Mouse (Mus musculus) limb, embryonic 12.5 days (tissue): ENCODE data around the gene Ap2a2. TPM values are rescaled to one million over a fixed set of nuclear protein-coding genes. Genes with fewer than 3 reads are reported as not detected.

Experiments used
- ATAC-seq: fragments of 200-750 bp; cut with Nextera tagmentation; 2 replicates; pipeline ENCODE4 v1.8.0; 2017; ENCODE audit warnings: low read depth, moderate TSS enrichment; ENCODE audit not compliant: insufficient number of reproducible peaks, insufficient read depth, low FRiP score, low TSS enrichment
- H3K27ac ChIP-seq: fragments of 300-500 bp; sonication (generic); 2 replicates; pipeline ENCODE4 v1.5.1; 2016; ENCODE audit warnings: mild to moderate bottlenecking, moderate library complexity
- H3K27me3 ChIP-seq: fragments of 300-500 bp; sonication (generic); 2 replicates; pipeline ENCODE4 v1.6.1; 2016; ENCODE audit warnings: mild to moderate bottlenecking, moderate library complexity
- H3K36me3 ChIP-seq: fragments of 300-500 bp; sonication (generic); 2 replicates; pipeline ENCODE4 v1.6.1; 2016; ENCODE audit warnings: mild to moderate bottlenecking, moderate library complexity
- H3K4me1 ChIP-seq: fragments of 300-500 bp; sonication (generic); replicated peaks from 2 replicates; pipeline ENCODE4 v1.6.1; 2016
- H3K4me2 ChIP-seq: fragments of 300-500 bp; sonication (generic); 2 replicates; pipeline ENCODE4 v1.6.1; 2016; ENCODE audit warnings: mild to moderate bottlenecking, moderate library complexity
- H3K4me3 ChIP-seq: fragments of 300-500 bp; sonication (generic); replicated peaks from 2 replicates; pipeline ENCODE4 v1.5.1; 2016; ENCODE audit warnings: mild to moderate bottlenecking
- H3K9ac ChIP-seq: fragments of 300-500 bp; sonication (generic); replicated peaks from 2 replicates; pipeline ENCODE4 v1.6.1; 2016; ENCODE audit warnings: mild to moderate bottlenecking, moderate library complexity
- H3K9me3 ChIP-seq: fragments of 300-500 bp; sonication (generic); 2 replicates; pipeline ENCODE4 v1.6.1; 2016; ENCODE audit warnings: mild to moderate bottlenecking, moderate library complexity
- WGBS: fragments of 180-500 bp; shearing (Covaris S2); methylation state at CpG from one replicate; pipeline ENCODE4 v1.1.7; 2016; 5-methylcytosine and 5-hydroxymethylcytosine counted together
- polyA plus RNA-seq: library from polyadenylated mRNA; unstranded; fragments of >200 nt; fragmentation: Nextera tagmentation; extraction: Ambion mirVana; gene quantifications from 2 replicates; pipeline ENCODE4 v1.2.1, GENCODE M21; 2016

The Ap2a2 gene
- polyA plus RNA-seq, 1 experiment from 2014 or later, result 93.3 TPM

- ATAC-seq, result peak; percentile 23
- H3K9me3 ChIP-seq, result no peaks in the 10 kb centered on the region
- H3K36me3 ChIP-seq, result peaks cover 11% of the 10 kb centered on the region; the same call in 1 of the 2 replicates
- H3K9ac ChIP-seq, result peak overlapping the region; percentile 94
- peaks cover 26% of the 10 kb centered on the region for H3K4me1 ChIP-seq
- H3K4me3 ChIP-seq, result peak overlapping the region; percentile 96
- peak overlapping the region; percentile 80 for H3K27ac ChIP-seq
- WGBS, result under 1% methylated on average over 33 of the region's 33 CpGs
- H3K4me2 ChIP-seq, result peak overlapping the region; percentile 78
- no peaks in the 10 kb centered on the region for H3K27me3 ChIP-seq
Measured at GRCm38 (mm10) chr7:141562421-141562851, 463 bp downstream of the Ap2a2 start.

- peaks cover 11% of the 10 kb centered on the region; the same call in 1 of the 2 replicates for H3K36me3 ChIP-seq
- H3K27me3 ChIP-seq, result no peaks in the 10 kb centered on the region
- H3K9me3 ChIP-seq, result no peaks in the 10 kb centered on the region
- no peak overlapping the region; the same call in 1 of the 2 replicates for H3K27ac ChIP-seq
- H3K9ac ChIP-seq, result peak overlapping the region; percentile 94
- H3K4me2 ChIP-seq, result peak overlapping the region; percentile 78
- H3K4me1 ChIP-seq, result peaks cover 26% of the 10 kb centered on the region
- under 1% methylated on average over 21 of the region's 21 CpGs for WGBS
- H3K4me3 ChIP-seq, result peak overlapping the region; percentile 96
- no peak for ATAC-seq
Measured at GRCm38 (mm10) chr7:141562852-141563427, 967 bp downstream of the Ap2a2 start.

DNA sequence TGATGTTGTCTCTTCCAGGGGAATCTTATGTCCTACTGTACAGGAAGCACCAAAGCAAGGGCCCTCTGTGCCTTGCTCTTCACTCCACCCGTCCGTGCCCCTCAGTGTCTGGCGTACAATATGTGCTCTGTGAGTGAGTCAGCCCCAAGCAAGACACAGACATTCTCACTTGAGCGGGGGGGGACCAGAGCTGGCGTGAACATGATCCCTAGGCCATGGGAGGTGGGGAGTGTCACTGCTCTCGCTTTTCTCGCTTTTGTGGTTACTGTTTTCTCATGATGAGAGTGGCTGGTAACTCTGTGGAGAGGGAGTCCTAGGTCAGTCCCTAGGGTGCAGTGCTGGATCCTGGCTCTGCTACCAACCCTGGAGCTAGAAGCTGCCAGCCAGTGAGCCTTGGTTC lies 2.6 kb downstream of the Ap2a2 start:
- H3K9me3 ChIP-seq, result no peaks in the 10 kb centered on the region
- 71% methylated on average over 7 of the region's 7 CpGs for WGBS
- peaks cover 11% of the 10 kb centered on the region; the same call in 1 of the 2 replicates for H3K36me3 ChIP-seq
- H3K4me3 ChIP-seq, result no peak overlapping the region
- peaks cover 26% of the 10 kb centered on the region for H3K4me1 ChIP-seq
- ATAC-seq, result no peak
- 0 out of 2 replicates have a peak overlapping the region, but pooled peaks have one; percentile 6 for H3K4me2 ChIP-seq
- H3K27me3 ChIP-seq, result no peaks in the 10 kb centered on the region
- no peak overlapping the region for H3K27ac ChIP-seq
- H3K9ac ChIP-seq, result 0 out of 2 replicates have a peak overlapping the region, but pooled peaks have one; percentile 23

- Histone ChIP-seq H3K9ac (no peak overlapping the region), H3K27ac (no peak overlapping the region), H3K4me1 (peaks cover 21% of the 10 kb centered on the region), H3K9me3 (no peaks in the 10 kb centered on the region), H3K36me3 (peaks cover 15% of the 10 kb centered on the region; the same call in 1 of the 2 replicates), H3K27me3 (no peaks in the 10 kb centered on the region), H3K4me3 (no peak overlapping the region), H3K4me2 (no peak overlapping the region)
- 80% methylated on average over 7 of the region's 7 CpGs for WGBS
- no peak for ATAC-seq
Measured at GRCm38 (mm10) chr7:141566587-141566986, 4.6 kb downstream of the Ap2a2 start.

- ATAC-seq, result no peak
- peaks cover 7% of the 10 kb centered on the region for H3K4me1 ChIP-seq
- no peak overlapping the region for H3K4me3 ChIP-seq
- H3K36me3 ChIP-seq, result peaks cover 15% of the 10 kb centered on the region; the same call in 1 of the 2 replicates
- no peak overlapping the region for H3K9ac ChIP-seq
- H3K4me2 ChIP-seq, result no peak overlapping the region
- WGBS, result 87% methylated on average over 9 of the region's 9 CpGs
- H3K9me3 ChIP-seq, result no peaks in the 10 kb centered on the region
- no peaks in the 10 kb centered on the region for H3K27me3 ChIP-seq
- no peak overlapping the region for H3K27ac ChIP-seq
Measured at GRCm38 (mm10) chr7:141569283-141569803, 7.4 kb downstream of the Ap2a2 start.

DNA sequence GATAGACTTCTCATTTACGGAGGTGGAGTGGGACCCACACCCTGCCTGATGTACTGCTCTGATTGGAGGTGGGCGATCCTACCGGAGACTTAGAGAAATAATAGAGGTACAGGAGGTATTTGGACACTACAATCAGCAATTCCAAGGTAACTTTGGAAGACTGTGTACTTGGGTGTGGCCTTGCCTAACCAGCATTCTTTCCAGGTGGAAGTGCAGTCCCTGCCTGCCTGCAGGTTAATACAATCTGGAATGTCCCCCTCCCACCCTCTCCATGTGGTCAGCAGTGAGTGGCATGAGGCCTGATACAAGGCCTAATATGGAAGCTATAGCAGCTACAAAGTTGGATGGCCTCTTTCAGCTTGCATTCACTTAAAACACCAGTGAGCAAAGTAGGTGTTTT lies 7.9 kb downstream of the Ap2a2 start:
- 96% methylated on average over 3 of the region's 3 CpGs for WGBS
- peaks cover 1% of the 10 kb centered on the region; the same call in 1 of the 2 replicates for H3K4me1 ChIP-seq
- ATAC-seq, result no peak
- peaks cover 12% of the 10 kb centered on the region; the same call in 1 of the 2 replicates for H3K36me3 ChIP-seq
- H3K9ac ChIP-seq, result no peak overlapping the region
- H3K4me3 ChIP-seq, result no peak overlapping the region
- H3K27me3 ChIP-seq, result no peaks in the 10 kb centered on the region
- no peaks in the 10 kb centered on the region for H3K9me3 ChIP-seq
- H3K27ac ChIP-seq, result no peak overlapping the region
- H3K4me2 ChIP-seq, result no peak overlapping the region

DNA sequence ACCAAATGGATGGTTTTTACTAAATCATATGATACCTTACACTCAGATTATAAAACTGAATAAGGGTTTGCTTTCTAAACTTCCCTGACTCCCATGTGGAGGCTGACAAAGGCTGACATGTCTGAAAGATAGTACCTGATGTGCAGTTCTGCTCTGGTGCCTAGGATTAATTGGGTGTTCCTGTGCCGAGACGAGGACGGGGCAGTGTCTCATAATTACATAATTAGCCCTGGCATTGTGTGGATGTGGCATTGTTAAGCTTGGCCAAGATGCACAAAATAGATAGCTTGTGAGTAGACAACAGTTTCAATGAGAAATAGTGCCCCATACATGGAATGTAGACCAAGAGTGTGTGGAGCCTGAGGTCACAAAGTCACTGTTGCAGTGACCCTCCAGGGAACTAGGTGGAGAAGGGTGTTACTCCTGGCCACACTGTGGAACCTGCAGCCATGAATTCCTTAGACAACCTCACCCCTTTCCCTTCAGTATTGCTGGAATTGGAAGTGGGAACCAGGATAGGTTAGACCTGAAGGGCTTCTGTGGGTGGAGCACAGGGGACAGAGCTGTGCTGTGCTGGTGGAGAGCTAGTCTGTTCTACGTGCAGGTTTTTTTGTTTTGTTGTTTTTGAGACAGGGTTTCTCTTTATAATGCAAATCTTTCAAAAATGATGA lies 8.8 kb downstream of the Ap2a2 start:
- Histone ChIP-seq H3K4me3 (no peak overlapping the region), H3K4me2 (no peak overlapping the region), H3K27me3 (no peaks in the 10 kb centered on the region), H3K4me1 (no peaks in the 10 kb centered on the region; the same call in 1 of the 2 replicates), H3K9ac (no peak overlapping the region), H3K27ac (no peak overlapping the region), H3K36me3 (peaks cover 4% of the 10 kb centered on the region; the same call in 1 of the 2 replicates), H3K9me3 (no peaks in the 10 kb centered on the region)
- ATAC-seq, result no peak
- whole genome bisulfite sequencing, result 85% methylated on average over 4 of the region's 4 CpGs

- no peak overlapping the region for H3K27ac ChIP-seq
- no peaks in the 10 kb centered on the region for H3K27me3 ChIP-seq
- ATAC-seq, result no peak
- no peaks in the 10 kb centered on the region for H3K4me1 ChIP-seq
- 70% methylated on average over 3 of the region's 3 CpGs for WGBS
- H3K9me3 ChIP-seq, result no peaks in the 10 kb centered on the region
- H3K36me3 ChIP-seq, result peaks cover 4% of the 10 kb centered on the region; the same call in 1 of the 2 replicates
- H3K4me2 ChIP-seq, result no peak overlapping the region
- no peak overlapping the region for H3K9ac ChIP-seq
- H3K4me3 ChIP-seq, result no peak overlapping the region
Measured at GRCm38 (mm10) chr7:141574041-141574440, 12.1 kb downstream of the Ap2a2 start.

DNA sequence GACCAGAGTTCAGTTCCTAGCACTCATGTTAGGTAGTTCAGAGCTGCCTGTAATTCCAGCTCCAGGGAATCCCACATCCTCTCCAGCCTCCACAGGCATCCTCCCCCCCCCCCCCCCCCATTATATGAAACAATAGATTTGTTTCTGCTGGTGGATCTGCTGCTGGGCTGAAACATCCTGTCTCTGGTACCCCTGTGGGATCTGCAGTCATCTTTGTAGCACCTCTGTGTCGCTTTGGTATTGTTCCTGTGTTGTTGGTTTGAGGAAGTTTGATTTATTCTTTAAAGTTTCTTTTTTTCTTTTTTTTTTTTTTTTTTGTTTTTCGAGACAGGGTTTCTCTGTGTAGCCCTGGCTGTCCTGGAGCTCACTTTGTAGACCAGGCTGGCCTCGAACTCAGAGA lies 13.5 kb downstream of the Ap2a2 start:
- no peak for ATAC-seq
- Histone ChIP-seq H3K4me1 (no peaks in the 10 kb centered on the region), H3K27ac (no peak overlapping the region), H3K4me2 (no peak overlapping the region), H3K27me3 (no peaks in the 10 kb centered on the region), H3K4me3 (no peak overlapping the region), H3K9me3 (no peaks in the 10 kb centered on the region), H3K36me3 (no peaks in the 10 kb centered on the region), H3K9ac (no peak overlapping the region)
- WGBS, result 100% methylated on average over 2 of the region's 3 CpGs

- WGBS, result 83% methylated on average over 3 of the region's 3 CpGs
- Histone ChIP-seq H3K9ac (no peak overlapping the region), H3K4me2 (no peak overlapping the region), H3K4me1 (no peaks in the 10 kb centered on the region), H3K36me3 (peaks cover 10% of the 10 kb centered on the region; the same call in 1 of the 2 replicates), H3K27ac (no peak overlapping the region), H3K9me3 (no peaks in the 10 kb centered on the region), H3K4me3 (no peak overlapping the region), H3K27me3 (no peaks in the 10 kb centered on the region)
- ATAC-seq, result no peak
Measured at GRCm38 (mm10) chr7:141577801-141578200, 15.8 kb downstream of the Ap2a2 start.

DNA sequence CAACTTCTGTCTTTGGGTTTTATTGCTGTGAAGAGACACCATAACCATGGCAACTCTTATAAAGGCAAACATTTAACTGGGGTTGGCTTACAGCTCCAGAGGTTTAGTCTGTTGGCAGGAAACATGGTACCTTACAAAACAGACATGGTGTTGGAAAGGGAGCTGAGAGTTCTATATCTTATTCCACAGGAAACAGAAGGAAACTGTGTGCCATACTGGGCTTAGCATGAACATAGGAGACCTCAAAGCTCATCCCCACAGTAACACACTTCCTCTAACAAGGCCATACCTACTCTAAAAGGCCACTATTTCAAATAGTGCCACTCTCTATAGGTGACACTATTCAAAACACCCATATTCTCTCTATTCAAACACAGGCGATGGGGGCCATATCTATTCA lies 16.5 kb downstream of the Ap2a2 start:
- Histone ChIP-seq H3K4me3 (no peak overlapping the region), H3K27ac (no peak overlapping the region), H3K4me1 (no peaks in the 10 kb centered on the region), H3K27me3 (no peaks in the 10 kb centered on the region), H3K4me2 (no peak overlapping the region), H3K36me3 (peaks cover 10% of the 10 kb centered on the region; the same call in 1 of the 2 replicates), H3K9me3 (no peaks in the 10 kb centered on the region), H3K9ac (no peak overlapping the region)
- WGBS, result 90% methylated on average over 1 of the region's 1 CpGs
- ATAC-seq, result no peak
